Mouse (Mus musculus) urinary bladder, postnatal 36 days (tissue): ENCODE measurements around the gene Fyttd1.
"Not testable (repeated sequence)": the region's sequence is repeated elsewhere in the genome, so short reads cannot be mapped to it uniquely, and the experiment has no call there.

Source experiments
- DNase-seq, 2 experiments: peaks; one replicate each; pipeline ENCODE4 v3.0.0; 2022; ENCODE audit warnings: low spot score in 2 of 2, mixed read lengths in 1 of 2

Fyttd1 gene

GRCm38 (mm10) chr16:32878972-32879926 lies 1.9 kb downstream of the Fyttd1 start:
- no peak for DNase-seq

- DNase-seq, result no peak
Observed at GRCm38 (mm10) chr16:32881538-32881937, 4.2 kb downstream of the Fyttd1 start.

- no peak for DNase-seq
Observed at GRCm38 (mm10) chr16:32887996-32888395, 10.7 kb downstream of the Fyttd1 start.

GRCm38 (mm10) chr16:32889881-32890280 lies 12.6 kb downstream of the Fyttd1 start:
- no peak for DNase-seq

GRCm38 (mm10) chr16:32896126-32896525 lies 18.8 kb downstream of the Fyttd1 start:
- DNase-seq, result no peak

- no peak for DNase-seq
Observed at GRCm38 (mm10) chr16:32901360-32902050, 24.2 kb downstream of the Fyttd1 start.

GRCm38 (mm10) chr16:32902051-32902428 lies 24.7 kb downstream of the Fyttd1 start:
- DNase-seq, result no peak

- DNase-seq, result no peak
Observed at GRCm38 (mm10) chr16:32906186-32906585, 28.9 kb downstream of the Fyttd1 start.

- peak in 1 of 2 experiments; percentile 48 for DNase-seq
Observed at GRCm38 (mm10) chr16:32906727-32907126, 29.4 kb downstream of the Fyttd1 start.

GRCm38 (mm10) chr16:32913212-32913611 lies 35.9 kb downstream of the Fyttd1 start:
- DNase-seq, result no peak

GRCm38 (mm10) chr16:32913937-32914881 lies 36.9 kb downstream of the Fyttd1 start, which contains the start of gene Lrch3:
Lrch3 (plus strand) TSS chr16:32914100.
- DNase-seq, result peak; percentile 89 to 95

- no peak for DNase-seq
Observed at GRCm38 (mm10) chr16:32915292-32916068, 38.2 kb downstream of the Fyttd1 start.

- not testable (repeated sequence) for DNase-seq
Observed at GRCm38 (mm10) chr16:32926629-32927028, 49.3 kb downstream of the Fyttd1 start.

- no peak for DNase-seq
Observed at GRCm38 (mm10) chr16:32927044-32927443, 49.7 kb downstream of the Fyttd1 start.

- DNase-seq, result no peak
Observed at GRCm38 (mm10) chr16:32929918-32930317, 52.6 kb downstream of the Fyttd1 start.

- no peak for DNase-seq
Observed at GRCm38 (mm10) chr16:32934470-32934869, 57.2 kb downstream of the Fyttd1 start.

- no peak for DNase-seq
Observed at GRCm38 (mm10) chr16:32935088-32935487, 57.8 kb downstream of the Fyttd1 start.

- DNase-seq, result no peak
Observed at GRCm38 (mm10) chr16:32937358-32937757, 60.1 kb downstream of the Fyttd1 start.

GRCm38 (mm10) chr16:32939301-32939700 lies 62.0 kb downstream of the Fyttd1 start:
- peak in 1 of 2 experiments; percentile 29 for DNase-seq

- not testable (repeated sequence) for DNase-seq
Observed at GRCm38 (mm10) chr16:32939716-32940115, 62.4 kb downstream of the Fyttd1 start.

GRCm38 (mm10) chr16:32941226-32941625 lies 63.9 kb downstream of the Fyttd1 start:
- not testable (repeated sequence) for DNase-seq
